Mouse (Mus musculus): ENCODE data around the gene Limd2. TPM values are rescaled to one million over a fixed set of nuclear protein-coding genes. Genes with fewer than 3 reads are reported as not detected.

Gene Limd2
- total RNA-seq, 2 experiments from 2014 or later: 4.4 to 18.5 TPM

DNA sequence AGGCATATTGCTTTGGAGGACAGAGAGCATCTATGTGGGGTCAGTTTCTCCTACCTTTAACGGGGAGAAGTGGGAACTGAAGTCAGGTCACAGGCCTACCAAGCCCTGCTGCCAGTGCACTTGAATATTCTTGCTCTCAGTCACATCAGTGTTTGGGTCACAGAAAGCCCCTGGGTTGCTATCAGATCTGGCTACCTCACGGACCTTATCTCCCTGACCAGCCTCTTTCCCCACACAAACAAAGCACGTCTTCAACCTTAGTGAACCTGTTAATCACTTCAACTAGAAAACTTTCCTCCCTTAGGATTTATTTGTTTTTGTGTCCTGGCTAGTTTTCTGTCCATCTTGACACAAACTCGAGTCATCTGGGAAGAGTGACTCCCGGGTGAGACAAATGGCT is 15.7 kb upstream of the Limd2 start:
- no peak for ATAC-seq (replicated peaks; ENCODE audit: low FRiP score, low TSS enrichment, poor library complexity, severe bottlenecking)

DNA sequence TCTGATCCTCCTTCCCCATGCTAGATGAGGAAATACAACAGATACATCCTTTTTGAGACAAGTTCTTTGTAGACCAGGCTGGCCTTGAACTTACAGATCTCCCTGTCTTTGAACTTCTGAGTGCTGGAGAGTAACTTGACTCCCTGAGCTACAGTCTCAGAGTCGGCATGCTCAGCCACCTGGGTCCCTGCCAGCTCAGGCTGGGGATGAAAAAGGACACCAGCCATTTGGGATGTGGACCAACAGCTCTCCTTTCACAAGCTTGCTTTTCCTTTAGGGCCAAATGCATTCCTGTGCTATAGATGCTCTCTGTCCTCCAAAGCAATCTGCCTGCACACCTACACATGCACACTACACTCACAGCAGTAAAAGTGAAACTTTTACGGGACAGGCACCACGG is 14.4 kb upstream of the Limd2 start:
- no peak for ATAC-seq (replicated peaks; ENCODE audit: low FRiP score, low TSS enrichment, poor library complexity, severe bottlenecking)

DNA sequence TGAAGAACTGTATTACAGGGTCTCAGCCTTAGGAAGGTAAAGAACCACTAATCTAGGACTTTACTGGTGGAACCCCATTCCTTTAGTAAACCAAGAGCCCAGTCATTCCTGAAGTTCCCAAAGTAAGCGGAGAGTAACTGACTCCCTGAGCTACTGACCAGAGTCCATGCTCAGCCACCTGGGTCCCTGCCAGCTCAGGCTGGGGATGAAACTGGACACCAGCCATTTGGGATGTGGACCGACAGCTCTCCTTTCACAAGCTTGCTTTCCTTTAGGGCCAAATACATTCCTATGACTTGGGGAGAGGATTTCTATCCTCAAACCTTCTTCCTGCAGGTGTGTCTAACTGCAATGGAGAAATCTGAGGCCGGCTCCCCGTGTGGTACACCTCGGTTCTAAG is 13.7 kb upstream of the Limd2 start:
- ATAC-seq (replicated peaks; ENCODE audit: low FRiP score, low TSS enrichment, poor library complexity, severe bottlenecking): no peak

GRCm38 (mm10) chr11:106173228-106173627 is 12.6 kb upstream of the Limd2 start:
- ATAC-seq (replicated peaks; ENCODE audit: low FRiP score, low TSS enrichment, poor library complexity, severe bottlenecking): no peak

DNA sequence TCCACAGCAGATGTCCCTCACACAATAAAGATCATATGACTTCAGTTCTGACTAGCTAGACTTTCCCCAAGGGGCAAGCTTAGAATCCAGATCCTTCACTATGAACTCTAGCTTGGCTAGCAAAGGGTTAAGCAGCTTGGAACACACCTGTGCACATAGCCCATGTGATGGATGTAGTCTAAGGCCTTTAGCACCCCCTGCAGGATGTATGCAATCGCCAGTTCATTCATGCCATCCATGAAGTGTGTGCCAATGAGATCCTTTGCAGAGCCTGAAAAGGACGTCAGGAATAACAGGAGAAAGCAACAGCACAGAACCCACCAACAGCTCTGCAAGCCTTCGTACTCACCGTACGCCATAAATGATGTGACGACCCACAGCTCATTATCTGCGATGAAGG is 10.1 kb upstream of the Limd2 start:
- no peak for ATAC-seq (replicated peaks; ENCODE audit: low FRiP score, low TSS enrichment, poor library complexity, severe bottlenecking)

- peak; percentile 56 for ATAC-seq (replicated peaks; ENCODE audit: low FRiP score, low TSS enrichment, poor library complexity, severe bottlenecking)
Measured at GRCm38 (mm10) chr11:106167435-106167834, 6.8 kb upstream of the Limd2 start.

- ATAC-seq (replicated peaks; ENCODE audit: low FRiP score, low TSS enrichment, poor library complexity, severe bottlenecking): no peak
Measured at GRCm38 (mm10) chr11:106164601-106165180, 4.0 kb upstream of the Limd2 start.

GRCm38 (mm10) chr11:106163546-106163945 is 2.9 kb upstream of the Limd2 start:
- no peak for ATAC-seq (replicated peaks; ENCODE audit: low FRiP score, low TSS enrichment, poor library complexity, severe bottlenecking)

DNA sequence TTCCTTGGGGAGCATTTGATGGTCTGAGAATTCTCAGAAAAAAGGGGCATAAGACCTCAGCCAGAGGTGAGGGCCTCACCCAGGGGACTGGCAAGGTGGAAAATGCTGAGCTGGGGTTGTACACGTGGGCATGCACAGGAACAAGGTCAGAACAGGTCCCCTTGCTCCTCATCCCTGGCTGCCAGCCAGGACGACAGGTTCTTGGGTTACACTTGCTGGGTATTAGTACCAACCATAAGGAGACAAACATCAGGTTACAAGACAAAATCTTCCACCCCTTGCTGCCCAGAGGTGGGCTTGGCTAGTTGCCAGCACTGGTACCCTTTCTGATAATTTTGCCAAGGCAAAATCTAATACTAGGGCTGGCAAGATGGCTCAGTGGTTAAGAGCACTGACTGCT is 1.6 kb upstream of the Limd2 start:
- no peak for ATAC-seq (replicated peaks; ENCODE audit: low FRiP score, low TSS enrichment, poor library complexity, severe bottlenecking)

- ATAC-seq (replicated peaks; ENCODE audit: low FRiP score, low TSS enrichment, poor library complexity, severe bottlenecking): peak; percentile 53
Measured at GRCm38 (mm10) chr11:106159921-106160840, 479 bp downstream of the Limd2 start.

- ATAC-seq (replicated peaks; ENCODE audit: low FRiP score, low TSS enrichment, poor library complexity, severe bottlenecking): peak; percentile 16; the same call in 1 of the 2 replicates
Measured at GRCm38 (mm10) chr11:106159216-106159920, 1.3 kb downstream of the Limd2 start.

DNA sequence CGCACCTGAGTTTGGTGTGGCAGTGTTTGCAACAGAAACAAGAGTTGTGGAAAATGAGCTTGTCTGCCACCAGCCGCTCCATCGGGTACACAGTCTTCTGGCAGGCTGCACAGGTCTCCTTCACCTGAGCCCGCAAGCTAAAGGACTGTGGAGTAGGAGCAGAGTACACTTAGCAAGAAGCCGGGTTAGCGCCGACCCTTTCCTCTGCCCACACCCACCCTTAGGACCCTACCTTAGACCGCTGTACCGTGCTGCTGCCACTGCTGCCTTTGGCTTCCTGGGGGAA is 1.8 kb downstream of the Limd2 start:
- no peak for ATAC-seq (replicated peaks; ENCODE audit: low FRiP score, low TSS enrichment, poor library complexity, severe bottlenecking)

GRCm38 (mm10) chr11:106158081-106158929 is 2.4 kb downstream of the Limd2 start:
- ATAC-seq (replicated peaks; ENCODE audit: low FRiP score, low TSS enrichment, poor library complexity, severe bottlenecking): peak; percentile 47; the same call in 1 of the 2 replicates

DNA sequence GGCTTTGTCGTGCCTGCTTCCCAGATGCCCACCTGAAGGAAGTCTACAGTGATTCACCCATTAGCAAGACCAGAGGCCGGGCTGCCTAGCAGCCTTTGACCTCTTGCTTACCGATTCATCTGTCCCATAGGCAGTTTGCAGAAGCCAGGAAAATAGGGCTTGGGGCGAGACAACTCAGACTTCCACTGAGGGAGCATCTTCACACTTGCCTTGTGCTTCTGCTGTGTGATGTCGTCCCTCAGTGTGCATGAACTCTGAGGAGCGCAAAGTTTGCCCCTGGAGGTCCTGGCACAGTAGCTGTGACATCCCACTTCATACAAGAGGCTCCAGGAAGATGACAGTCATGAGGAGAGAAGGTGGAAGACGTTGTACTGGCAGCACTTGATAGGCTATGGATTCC is 3.5 kb downstream of the Limd2 start:
- ATAC-seq (replicated peaks; ENCODE audit: low FRiP score, low TSS enrichment, poor library complexity, severe bottlenecking): no peak

DNA sequence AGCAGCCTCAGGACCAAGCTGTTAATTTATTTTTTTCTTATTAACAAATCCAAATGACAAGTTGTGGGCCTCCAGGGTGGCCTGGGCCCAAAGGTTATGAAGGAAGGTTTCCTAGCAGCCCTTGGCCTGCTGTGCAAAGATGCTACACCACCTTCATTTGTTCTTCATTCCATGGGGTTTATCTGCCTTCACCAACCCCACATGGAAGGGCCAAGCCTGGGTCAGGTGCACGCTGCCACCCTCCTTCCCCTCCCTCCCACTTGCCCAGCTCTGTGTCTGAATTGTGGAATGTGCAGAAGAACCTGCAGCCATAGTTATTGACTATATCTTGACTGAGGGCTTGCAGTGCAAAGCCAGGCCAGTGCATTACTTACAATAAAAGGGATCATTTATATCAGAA is 4.4 kb downstream of the Limd2 start:
- ATAC-seq (replicated peaks; ENCODE audit: low FRiP score, low TSS enrichment, poor library complexity, severe bottlenecking): no peak

DNA sequence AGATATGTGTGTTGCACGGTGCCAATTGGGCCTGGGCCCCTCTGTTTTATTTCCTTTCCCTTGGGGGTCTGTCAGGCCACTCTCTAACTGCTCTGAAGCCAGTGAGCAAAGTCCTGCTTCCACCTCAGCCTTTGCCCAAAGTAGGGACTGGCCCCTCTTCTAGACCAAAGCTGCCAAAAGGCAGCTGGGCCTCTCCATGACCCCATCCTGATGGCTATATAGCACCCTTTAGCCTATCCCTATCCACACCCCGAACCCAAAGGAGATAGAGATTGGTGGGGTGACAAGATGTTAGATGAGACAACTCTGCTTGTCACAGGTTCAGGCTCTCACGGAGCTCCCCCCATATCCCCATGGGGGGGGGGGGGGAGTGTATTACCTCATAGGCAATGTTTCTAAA is 4.9 kb downstream of the Limd2 start:
- ATAC-seq (replicated peaks; ENCODE audit: low FRiP score, low TSS enrichment, poor library complexity, severe bottlenecking): no peak

- no peak for ATAC-seq (replicated peaks; ENCODE audit: low FRiP score, low TSS enrichment, poor library complexity, severe bottlenecking)
Measured at GRCm38 (mm10) chr11:106154770-106155169, 5.9 kb downstream of the Limd2 start.

GRCm38 (mm10) chr11:106154091-106154490 is 6.6 kb downstream of the Limd2 start:
- ATAC-seq (replicated peaks; ENCODE audit: low FRiP score, low TSS enrichment, poor library complexity, severe bottlenecking): no peak

- ATAC-seq (replicated peaks; ENCODE audit: low FRiP score, low TSS enrichment, poor library complexity, severe bottlenecking): 0 out of 2 replicates have a peak, but pooled peaks have one; percentile 29
Measured at GRCm38 (mm10) chr11:106152132-106152531, 8.5 kb downstream of the Limd2 start.

GRCm38 (mm10) chr11:106151219-106151618 is 9.4 kb downstream of the Limd2 start:
- no peak for ATAC-seq (replicated peaks; ENCODE audit: low FRiP score, low TSS enrichment, poor library complexity, severe bottlenecking)

All from megakaryocyte-erythroid progenitor cell, adult 5-6 weeks (primary cell).